Mouse (Mus musculus): ENCODE results near the gene Psmb5. TPM values are rescaled to one million over a fixed set of nuclear protein-coding genes. Genes with fewer than 3 reads are reported as not detected.

The Psmb5 gene
- polyA plus RNA-seq (2012; rRNA removed), result 180 and 204 TPM in 2 replicates

DNA sequence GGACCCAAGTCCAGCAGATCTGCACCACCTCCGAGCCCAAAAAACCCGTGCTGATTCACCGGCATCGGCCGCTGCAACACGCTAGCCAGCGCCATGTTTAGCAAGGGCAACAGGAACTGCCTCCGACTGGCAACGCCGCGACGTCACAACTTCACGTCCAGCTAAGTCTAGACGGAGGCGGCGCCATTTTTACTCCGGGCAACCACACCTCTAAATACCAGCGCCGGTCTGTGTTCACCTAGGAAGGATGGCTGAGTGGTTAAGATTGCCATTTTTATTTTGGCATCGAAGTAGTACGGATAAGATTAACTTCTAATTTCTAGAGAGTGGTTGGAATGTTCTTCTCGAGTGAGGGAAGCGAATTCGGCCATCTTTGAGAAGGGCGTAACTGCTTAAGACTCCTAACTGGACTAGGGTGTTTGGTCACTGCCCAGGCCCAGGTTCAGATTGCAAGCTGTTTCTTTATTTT, at the start of gene Psmb5:
TSS of gene Psmb5 (minus strand) at position 126 of the 469 bp plus-strand sequence.

DNA sequence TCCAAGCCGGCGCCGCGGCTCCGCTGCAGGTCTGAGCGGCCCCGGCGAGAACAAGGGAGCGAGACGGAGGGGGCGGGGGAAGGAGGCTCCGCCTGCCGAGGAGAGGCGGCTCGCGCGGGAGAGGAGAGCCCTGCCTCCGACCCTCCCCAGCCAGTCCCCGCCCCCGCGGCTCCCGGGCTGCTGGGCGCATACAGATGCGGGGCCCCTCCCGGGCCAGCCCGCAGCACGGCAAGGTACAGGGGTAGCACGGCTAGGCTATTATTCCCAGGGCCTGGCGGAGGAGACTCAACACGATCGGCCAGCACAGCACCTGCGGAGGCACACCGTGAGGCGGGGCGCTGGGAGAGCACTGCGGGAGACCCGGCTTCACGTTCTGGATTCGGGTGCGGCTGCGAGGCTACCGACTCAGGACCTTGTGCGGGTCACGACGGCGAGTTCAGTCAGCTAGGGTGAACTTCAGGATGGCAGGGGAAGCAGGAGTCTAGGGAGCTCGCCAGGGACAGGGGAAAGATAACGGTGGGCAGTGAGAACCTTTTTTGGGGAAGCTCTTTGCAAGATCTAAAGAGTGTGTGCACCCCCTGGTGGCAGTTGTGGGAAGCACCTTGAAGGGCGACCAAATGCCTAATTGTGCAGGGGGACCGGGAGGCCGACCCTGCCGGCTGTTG, 23.6 kb upstream of the Psmb5 start, which contains the start of gene Cdh24:
TSS of gene Cdh24 (minus strand) at position 60 of the 665 bp plus-strand sequence.

DNA sequence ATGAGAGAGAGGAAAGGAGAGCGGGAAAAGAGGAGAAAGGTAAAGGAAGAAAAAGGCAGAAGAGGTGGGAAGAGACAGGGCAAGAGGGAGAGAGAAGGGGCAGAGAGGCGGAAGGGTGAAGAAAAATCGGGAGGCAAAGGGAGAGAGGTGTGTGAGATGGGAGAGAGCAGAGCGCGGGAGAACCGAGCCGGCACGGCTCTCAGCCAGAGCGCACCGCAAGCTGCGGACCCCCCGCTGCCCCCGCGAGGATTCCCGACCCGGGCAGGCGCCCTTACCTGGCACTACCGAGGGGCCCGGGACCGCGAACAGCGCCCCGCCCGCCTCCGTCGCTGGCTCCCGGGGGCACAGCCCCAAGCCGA, 23.1 kb upstream of the Psmb5 start, which contains the start of gene Gm17606:
TSS of gene Gm17606 (plus strand) at position 7 of the 359 bp plus-strand sequence.

DNA sequence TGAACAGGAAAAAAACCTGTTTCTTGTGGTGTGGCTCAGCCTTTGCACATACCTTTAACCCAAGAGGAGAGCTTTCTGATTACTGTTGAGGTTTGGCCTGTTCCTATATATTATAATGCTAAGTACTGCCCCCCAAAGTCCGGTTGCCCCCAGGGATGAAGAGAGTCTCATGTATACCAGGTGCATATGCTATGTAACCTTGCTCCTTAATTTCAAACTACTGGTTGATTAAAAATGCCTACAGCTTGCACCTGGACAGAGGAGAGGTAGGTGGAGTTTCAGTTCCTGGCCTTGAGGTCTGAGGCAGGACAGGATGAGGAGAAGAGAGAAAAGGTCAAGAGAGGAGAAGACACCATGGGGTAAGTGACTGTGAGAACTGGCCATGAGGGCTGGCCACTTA, 3.3 kb upstream of the Psmb5 start, which contains the start of gene Psmb11:
TSS of gene Psmb11 (plus strand) at position 301 of the 400 bp plus-strand sequence.

DNA sequence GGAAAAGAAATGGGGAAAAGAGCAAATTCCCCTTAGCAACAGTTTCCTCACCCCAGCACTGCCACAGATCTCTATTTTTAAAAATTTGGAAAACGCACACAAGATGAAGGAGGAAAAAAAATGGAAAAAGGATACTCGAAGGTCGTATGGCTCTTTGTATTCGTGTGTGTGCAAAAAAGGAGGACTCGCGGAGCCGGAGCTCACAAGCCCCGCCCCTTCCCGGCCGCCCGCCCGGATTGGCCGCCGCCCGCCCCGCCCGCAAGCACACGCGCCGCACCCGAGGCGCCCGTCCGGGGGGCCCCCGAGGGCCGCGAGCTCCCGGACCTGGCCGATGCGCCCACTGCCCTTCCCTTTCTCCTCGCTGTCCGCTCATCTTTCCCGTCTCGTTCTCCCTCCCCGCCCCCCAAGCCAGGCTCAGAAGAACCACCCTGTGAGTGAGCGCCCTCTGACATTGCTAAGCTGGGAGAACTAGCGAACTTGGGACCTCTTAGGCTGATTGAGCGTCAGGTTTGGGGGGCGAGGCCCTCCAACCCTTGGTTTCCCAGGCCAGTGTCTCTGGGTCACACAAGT, 12.0 kb downstream of the Psmb5 start, which contains the start of gene 4931414P19Rik:
TSS of gene 4931414P19Rik (minus strand) at position 242 of the 570 bp plus-strand sequence.

DNA sequence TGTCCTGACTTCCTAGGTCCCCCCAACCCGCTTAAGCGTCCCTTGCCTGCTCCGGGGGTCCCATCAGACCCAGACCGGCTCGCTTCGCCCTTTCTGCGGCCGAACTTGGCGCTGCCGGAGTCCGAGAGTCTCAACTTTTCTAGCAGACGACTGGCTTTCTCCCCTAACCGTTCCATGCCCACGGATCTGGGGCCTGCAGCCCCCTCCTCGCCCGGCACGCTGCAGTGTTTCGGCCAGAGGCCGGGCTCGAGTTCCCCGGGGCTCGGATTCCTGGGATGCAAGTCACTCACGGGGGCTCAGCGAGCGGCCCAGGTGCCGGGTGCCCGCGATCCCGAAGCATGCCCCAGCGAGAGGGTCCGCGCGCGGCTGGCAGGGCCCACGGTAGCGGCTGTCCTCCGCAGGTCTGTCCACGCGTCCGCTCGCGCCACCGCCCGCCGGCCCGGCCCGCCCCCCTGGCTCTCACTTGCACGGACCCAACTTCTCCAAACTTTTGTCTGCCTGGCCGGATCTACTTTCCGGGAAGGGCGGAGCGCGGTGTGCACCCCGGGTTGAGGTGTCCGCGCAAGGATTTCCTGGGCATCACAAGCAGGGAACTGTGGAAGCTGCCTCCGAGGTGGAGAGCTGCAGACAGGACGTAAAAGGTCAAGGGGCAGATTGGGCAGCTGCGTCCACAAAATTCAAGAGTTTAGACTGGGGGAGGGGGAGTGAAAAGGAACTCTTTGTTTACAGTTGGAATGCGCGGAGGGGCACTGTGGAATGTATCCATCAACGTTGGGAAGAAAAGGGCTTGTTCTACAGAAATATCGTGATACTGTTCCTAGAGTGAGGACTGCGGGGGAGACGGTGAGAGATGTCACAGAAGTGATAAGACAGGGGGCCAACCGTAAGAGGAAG, 40.5 kb downstream of the Psmb5 start, which contains the start of gene Ajuba:
TSS of gene Ajuba (minus strand) at position 470 of the 894 bp plus-strand sequence.

Other genes with a start within 250 kb of the Psmb5 start
- 33.9 and 48.9 TPM in 2 replicates for gene Slc7a7, start 200.2 kb downstream of the Psmb5 start, polyA plus RNA-seq (2012; rRNA removed)
- gene Mrpl52, start 191.1 kb downstream of the Psmb5 start, polyA plus RNA-seq (2012; rRNA removed), result 504 and 1,130 TPM in 2 replicates
- gene Mmp14, start 186.4 kb downstream of the Psmb5 start, polyA plus RNA-seq (2012; rRNA removed), result 181 and 186 TPM in 2 replicates
- 344 and 402 TPM in 2 replicates for gene Lrp10, start 153.9 kb downstream of the Psmb5 start, polyA plus RNA-seq (2012; rRNA removed)
- 1.7 and 2.3 TPM in 2 replicates for gene Rem2, start 141.9 kb downstream of the Psmb5 start, polyA plus RNA-seq (2012; rRNA removed)
- 17.0 and 41.7 TPM in 2 replicates for gene Prmt5, start 100.5 kb downstream of the Psmb5 start, polyA plus RNA-seq (2012; rRNA removed)
- gene Haus4, start 63.4 kb downstream of the Psmb5 start, polyA plus RNA-seq (2012; rRNA removed), result 10.7 and 13.6 TPM in 2 replicates
- gene Ajuba, start 40.5 kb downstream of the Psmb5 start, polyA plus RNA-seq (2012; rRNA removed), result 5.9 and 6.3 TPM in 2 replicates
- gene 4931414P19Rik, start 12.0 kb downstream of the Psmb5 start, polyA plus RNA-seq (2012; rRNA removed), result 7.2 and 8.1 TPM in 2 replicates
- not detected in 2 replicates for gene Psmb11, start 3.4 kb upstream of the Psmb5 start, polyA plus RNA-seq (2012; rRNA removed)
- not detected in 2 replicates for gene Gm17606, start 22.9 kb upstream of the Psmb5 start, polyA plus RNA-seq (2012; rRNA removed)
- 6.4 and 7.6 TPM in 2 replicates for gene Cdh24, start 23.3 kb upstream of the Psmb5 start, polyA plus RNA-seq (2012; rRNA removed)
- 35.0 and 51.2 TPM in 2 replicates for gene 1700123O20Rik, start 68.2 kb upstream of the Psmb5 start, polyA plus RNA-seq (2012; rRNA removed)
- gene Acin1, start 68.9 kb upstream of the Psmb5 start, polyA plus RNA-seq (2012; rRNA removed), result 88.5 and 92.0 TPM in 2 replicates
- 0.06 TPM in 1 of 2 replicates, not detected in the other for gene Gm29776, start 80.8 kb upstream of the Psmb5 start, polyA plus RNA-seq (2012; rRNA removed)
- gene Cebpe, start 94.2 kb upstream of the Psmb5 start, polyA plus RNA-seq (2012; rRNA removed), result 0.32 and 0.94 TPM in 2 replicates
- gene Slc7a8, start 163.9 kb upstream of the Psmb5 start, polyA plus RNA-seq (2012; rRNA removed), result 7.8 and 8.6 TPM in 2 replicates
- gene Rnf212b, start 196.1 kb upstream of the Psmb5 start, polyA plus RNA-seq (2012; rRNA removed), result not detected in 2 replicates